19 mouse cellular contexts compared by ENCODE assay signal in genomic region chr11:118726430-118726829, GRCm38 (mm10).
A peak's percentile ranks its signal among the peaks of the same experiment; 100 is the strongest.
DNase-seq lines count a peak whose midpoint lies in the region; ATAC-seq and TF ChIP-seq lines count a peak whose summit lies in the region.
"Had no signal": no experiment of that assay in that cellular context is flagged by ENCODE, and none has a peak within 500 bp of the region (broad histone marks: within the 10 kb centered on the region; RNA-seq: fewer than 3 reads in every experiment).

No protein-coding gene starts in this region.

- no peaks in the 10 kb centered on the region for H3K9me3 ChIP-seq in liver, embryonic 11.5 days (ENCODE audit: control insufficient read depth, low read length)
- H3K9me3 ChIP-seq in hindbrain, embryonic 13.5 days = no peaks in the 10 kb centered on the region
- H3K9me3 ChIP-seq: embryonic facial prominence, embryonic 10.5 days; embryonic facial prominence, embryonic 12.5 days; forebrain, embryonic 13.5 days; forebrain, embryonic 15.5 days had no signal

- ATAC-seq in liver, embryonic 11.5 days (replicated peaks; ENCODE audit: low FRiP score) = no peak
- ATAC-seq in hindbrain, embryonic 13.5 days (ENCODE audit: low FRiP score) = no peak
- ATAC-seq in granulocyte monocyte progenitor cell, adult 5-6 weeks (replicated peaks; ENCODE audit: poor library complexity, severe bottlenecking) = no peak
- ATAC-seq: activated CD4-positive, CD25-positive, alpha-beta regulatory T cell, adult 4 months; forebrain, embryonic 13.5 days; forebrain, embryonic 15.5 days; forebrain, postnatal 0 days; Patski had no signal

- peaks cover 36% of the 10 kb centered on the region for H3K4me1 ChIP-seq in liver, adult 2 months (ENCODE audit: control insufficient read depth, insufficient read depth, low read length)
- peaks cover 11% of the 10 kb centered on the region for H3K4me1 ChIP-seq in liver, embryonic 11.5 days (replicated peaks; ENCODE audit: control insufficient read depth, insufficient read depth, low read length)
- peaks cover 69% of the 10 kb centered on the region for H3K4me1 ChIP-seq in hindbrain, embryonic 13.5 days (replicated peaks)

- H3K4me3 ChIP-seq in liver, adult 2 months (ENCODE audit: insufficient read depth, low read depth, low read length) = no peak overlapping the region
- no peak overlapping the region for H3K4me3 ChIP-seq in liver, embryonic 11.5 days (ENCODE audit: low read depth, low read length)
- no peak overlapping the region for H3K4me3 ChIP-seq in hindbrain, embryonic 13.5 days
- H3K4me3 ChIP-seq: embryonic facial prominence, embryonic 10.5 days; embryonic facial prominence, embryonic 12.5 days; forebrain, embryonic 13.5 days; forebrain, embryonic 15.5 days had no signal

- H3K36me3 ChIP-seq in liver, adult 2 months (ENCODE audit: control insufficient read depth, insufficient read depth, low read length) = no peaks in the 10 kb centered on the region
- H3K36me3 ChIP-seq in liver, embryonic 11.5 days (ENCODE audit: control insufficient read depth, insufficient read depth, low read length) = no peaks in the 10 kb centered on the region
- H3K36me3 ChIP-seq in hindbrain, embryonic 13.5 days = no peaks in the 10 kb centered on the region
- H3K36me3 ChIP-seq: embryonic facial prominence, embryonic 10.5 days; embryonic facial prominence, embryonic 12.5 days; forebrain, embryonic 15.5 days; G1E had no signal

- peak overlapping the region; percentile 71; the same call in 1 of the 2 replicates for H3K27ac ChIP-seq in liver, adult 2 months (replicated peaks; ENCODE audit: insufficient read depth, low read depth, low read length)
- H3K27ac ChIP-seq in liver, embryonic 11.5 days (ENCODE audit: low read depth, low read length) = no peak overlapping the region
- H3K27ac ChIP-seq in hindbrain, embryonic 13.5 days = no peak overlapping the region
- H3K27ac ChIP-seq: embryonic facial prominence, embryonic 10.5 days; embryonic facial prominence, embryonic 12.5 days; forebrain, embryonic 13.5 days; forebrain, embryonic 15.5 days had no signal

- 28% methylated on average over 8 of the region's 8 CpGs for WGBS in liver, adult 2 months
- 78% methylated on average over 8 of the region's 8 CpGs for WGBS in liver, embryonic 11.5 days
- 80% methylated on average over 8 of the region's 8 CpGs for WGBS in hindbrain, embryonic 13.5 days

- H3K9ac ChIP-seq in liver, adult 2 months (ENCODE audit: low read depth, low read length) = no peak overlapping the region
- no peak overlapping the region for H3K9ac ChIP-seq in liver, embryonic 11.5 days (ENCODE audit: low read depth, low read length)
- no peak overlapping the region for H3K9ac ChIP-seq in hindbrain, embryonic 13.5 days
- H3K9ac ChIP-seq: embryonic facial prominence, embryonic 12.5 days; forebrain, embryonic 13.5 days; forebrain, embryonic 15.5 days; forebrain, postnatal 0 days had no signal

- no peaks in the 10 kb centered on the region for H3K79me2 ChIP-seq in liver, adult 2 months (ENCODE audit: control insufficient read depth, insufficient read depth, low read length)

- peak; percentile 83 for DNase-seq in liver, adult 2 months (ENCODE audit: extremely low read depth, low read depth, low spot score)
- DNase-seq in liver, embryonic 11.5 days (ENCODE audit: low spot score) = no peak
- peak; percentile 61 for DNase-seq in R1 (ENCODE audit: low read depth, low spot score)
- DNase-seq: adrenal gland, adult 8-10 months; adrenal gland, postnatal 14 days; adrenal gland, postnatal 36 days; cerebellum, adult 11-12 months; cerebellum, adult 9-10 months; cerebellum, postnatal 36 days; forebrain, postnatal 0 days had no signal

- no peak for TF ChIP-seq POLR2A in liver, adult 2 months (IDR thresholded peaks at IDR 0.05; ENCODE audit: extremely low read depth, insufficient read depth, low read length)

- H3K4me2 ChIP-seq in liver, embryonic 11.5 days = no peak overlapping the region
- H3K4me2 ChIP-seq in hindbrain, embryonic 13.5 days = no peak overlapping the region
- H3K4me2 ChIP-seq: embryonic facial prominence, embryonic 12.5 days; forebrain, embryonic 13.5 days; forebrain, embryonic 15.5 days had no signal

- no peaks in the 10 kb centered on the region for H3K27me3 ChIP-seq in liver, adult 2 months (ENCODE audit: control insufficient read depth, insufficient read depth, low read length)
- H3K27me3 ChIP-seq in liver, embryonic 11.5 days (replicated peaks; ENCODE audit: control insufficient read depth, insufficient read depth, low read length) = no peaks in the 10 kb centered on the region
- no peaks in the 10 kb centered on the region for H3K27me3 ChIP-seq in hindbrain, embryonic 13.5 days
- H3K27me3 ChIP-seq: embryonic facial prominence, embryonic 12.5 days; forebrain, embryonic 13.5 days; forebrain, embryonic 15.5 days had no signal

- TF ChIP-seq CTCF in liver, adult 2 months (IDR thresholded peaks at IDR 0.05; ENCODE audit: low read depth, low read length) = no peak
